Mouse (Mus musculus) stomach, postnatal 0 days (tissue): ENCODE measurements around the gene Hoxa3.

Source experiments
- CTCF ChIP-seq: IDR thresholded peaks from 2 replicates; pipeline ENCODE4 v1.5.1; 2016; ENCODE audit warnings: antibody characterized with exemption, low read depth, mild to moderate bottlenecking, moderate library complexity
- EP300 ChIP-seq: optimal IDR thresholded peaks from 2 replicates; pipeline ENCODE3; 2016; ENCODE audit warnings: antibody characterized with exemption

DNA sequence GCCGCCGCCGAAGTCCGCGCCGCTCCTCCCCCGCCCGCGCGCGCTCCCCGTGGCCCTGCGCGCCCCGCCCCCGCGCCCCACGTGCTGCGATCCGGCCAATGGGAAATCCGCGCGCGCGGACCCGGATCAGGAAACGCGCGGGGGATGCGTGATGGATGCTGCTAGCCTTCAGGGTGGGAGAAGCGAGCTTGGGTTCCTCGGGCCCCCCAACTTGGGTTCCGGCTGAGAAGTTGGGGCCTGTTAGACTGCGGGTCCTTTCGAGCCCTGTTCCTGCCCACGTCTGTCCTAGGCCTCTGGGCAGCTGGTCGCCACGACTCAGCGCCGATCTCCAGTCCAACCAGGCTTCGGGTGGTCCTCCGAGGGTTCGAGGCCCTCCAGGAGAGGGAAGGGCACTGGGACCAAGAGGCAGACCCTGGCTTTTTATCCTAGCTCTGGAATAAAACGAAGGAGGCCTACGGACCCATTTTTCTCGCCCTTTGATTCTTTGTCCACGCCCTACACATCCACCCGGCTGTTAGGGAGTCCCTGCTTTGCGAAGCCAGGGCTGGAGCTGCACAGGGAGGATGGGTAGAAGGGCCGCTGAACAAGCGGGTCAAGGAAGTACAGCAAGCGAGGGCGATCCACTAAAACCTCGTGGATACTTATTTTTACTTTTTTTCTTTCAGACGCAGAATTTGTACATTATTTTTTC lies 21.1 kb downstream of the Hoxa3 start:
- TF ChIP-seq CTCF (no peak), EP300 (no peak)
